Mouse (Mus musculus) forebrain, embryonic 10.5 days (tissue): ENCODE data around the gene Tenm4. TPM values are rescaled to one million over a fixed set of nuclear protein-coding genes. Genes with fewer than 3 reads are reported as not detected.

Experiments used
- DNase-seq: peaks from one replicate; pipeline ENCODE4 v3.0.0-alpha.2; 2017; ENCODE audit warnings: low spot score; ENCODE audit errors: extremely low spot score
- H3K27ac ChIP-seq: fragments of 300-500 bp; sonication (generic); 2 replicates; pipeline ENCODE4 v1.5.1; 2016; ENCODE audit warnings: mild to moderate bottlenecking
- H3K27me3 ChIP-seq: fragments of 300-500 bp; sonication (generic); 2 replicates; pipeline ENCODE4 v1.6.1; 2016; ENCODE audit warnings: mild to moderate bottlenecking; ENCODE audit not compliant: poor library complexity, severe bottlenecking
- H3K36me3 ChIP-seq: fragments of 300-500 bp; sonication (generic); replicated peaks from 2 replicates; pipeline ENCODE4 v1.6.1; 2016; ENCODE audit warnings: mild to moderate bottlenecking, moderate library complexity
- H3K4me1 ChIP-seq: fragments of 300-500 bp; sonication (generic); 2 replicates; pipeline ENCODE4 v1.6.1; 2016
- H3K4me3 ChIP-seq: fragments of 300-500 bp; sonication (generic); 2 replicates; pipeline ENCODE4 v1.5.1; 2016; ENCODE audit warnings: mild to moderate bottlenecking, moderate library complexity
- H3K9me3 ChIP-seq: fragments of 300-500 bp; sonication (generic); 2 replicates; pipeline ENCODE4 v1.6.1; 2016; ENCODE audit warnings: mild to moderate bottlenecking, moderate library complexity
- WGBS: fragments of 180-500 bp; shearing (Covaris S2); methylation state at CpG from one replicate; pipeline ENCODE4 v1.1.7; 2016; 5-methylcytosine and 5-hydroxymethylcytosine counted together
- polyA plus RNA-seq: library from polyadenylated mRNA; unstranded; fragments of >200 nt; fragmentation: Nextera tagmentation; extraction: Ambion mirVana; gene quantifications from 2 replicates; pipeline ENCODE4 v1.2.1, GENCODE M21; 2016

Gene Tenm4
- polyA plus RNA-seq, 1 experiment from 2014 or later: 27.9 TPM

DNA sequence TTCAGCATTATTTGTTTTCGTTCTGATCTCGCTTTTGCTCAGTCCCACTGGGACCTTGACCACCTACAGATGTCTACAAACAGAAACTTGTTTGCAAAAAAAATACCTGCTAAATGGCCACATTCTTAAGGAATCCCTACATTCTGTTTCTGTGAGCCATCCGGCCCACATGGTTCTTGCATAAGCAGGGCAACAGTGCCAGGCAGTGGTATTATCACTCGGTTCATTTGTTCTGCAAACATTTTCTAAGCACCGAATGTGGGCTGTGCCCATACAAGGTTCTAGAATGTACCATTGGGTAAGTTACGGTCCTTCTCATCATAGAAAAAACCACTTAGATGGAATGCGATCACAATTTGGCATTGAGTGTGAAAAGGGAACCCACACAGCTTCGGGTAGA lies 274.7 kb downstream of the Tenm4 start:
- 0 out of 2 replicates have a peak, but pooled peaks cover 4% of the 10 kb centered on the region for H3K4me1 ChIP-seq

DNA sequence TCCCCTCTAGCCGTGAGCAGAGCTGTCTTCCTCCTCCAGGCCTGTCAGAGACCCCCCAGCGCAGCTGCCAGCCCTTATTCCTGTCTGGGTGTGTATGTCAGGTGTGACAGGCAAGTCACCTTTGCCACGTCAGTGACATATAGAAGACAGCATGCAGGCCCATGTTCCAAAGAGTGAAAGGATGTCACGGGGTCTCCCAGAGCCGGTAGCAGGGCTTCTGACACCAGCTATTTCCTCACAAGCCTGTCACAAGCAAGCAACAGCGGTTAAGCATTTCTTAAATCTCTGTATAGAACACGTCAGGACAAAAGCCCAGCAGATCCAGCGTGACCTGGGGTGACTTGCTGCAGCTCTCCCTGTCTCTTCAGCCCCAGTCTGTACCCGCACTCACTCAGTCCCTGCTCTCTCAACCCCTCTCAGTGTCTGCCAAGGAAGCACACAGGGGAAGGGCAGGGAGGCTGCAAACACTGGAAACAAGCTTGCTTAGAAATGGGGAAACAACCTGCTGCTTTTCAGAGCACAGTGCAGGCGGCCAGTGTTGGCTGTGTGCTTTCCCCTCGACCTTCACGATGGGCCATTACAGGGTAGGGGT lies 276.9 kb downstream of the Tenm4 start:
- 0 out of 2 replicates have a peak overlapping the region, but pooled peaks have one; percentile 4 for H3K27ac ChIP-seq
- 86% methylated on average over 12 of the region's 12 CpGs for WGBS

More for the DNA sequence above, 274.7 kb downstream of the Tenm4 start:
- WGBS: 94% methylated on average over 8 of the region's 8 CpGs
- H3K27me3 ChIP-seq: no peaks in the 10 kb centered on the region
- H3K27ac ChIP-seq: no peak overlapping the region
- H3K9me3 ChIP-seq: no peaks in the 10 kb centered on the region
- no peak overlapping the region for H3K4me3 ChIP-seq
- H3K36me3 ChIP-seq: no peaks in the 10 kb centered on the region
- no peak for DNase-seq

GRCm38 (mm10) chr7:96455957-96456356 lies 284.9 kb downstream of the Tenm4 start:
- H3K36me3 ChIP-seq: no peaks in the 10 kb centered on the region
- peaks cover 28% of the 10 kb centered on the region for H3K4me1 ChIP-seq
- whole genome bisulfite sequencing: 53% methylated on average over 2 of the region's 2 CpGs
- H3K4me3 ChIP-seq: no peak overlapping the region
- no peaks in the 10 kb centered on the region for H3K9me3 ChIP-seq
- DNase-seq: no peak
- H3K27me3 ChIP-seq: no peaks in the 10 kb centered on the region
- H3K27ac ChIP-seq: no peak overlapping the region

More for the DNA sequence above, 276.9 kb downstream of the Tenm4 start:
- no peak for DNase-seq
- Histone ChIP-seq H3K27me3 (no peaks in the 10 kb centered on the region), H3K9me3 (no peaks in the 10 kb centered on the region), H3K4me3 (no peak overlapping the region), H3K36me3 (no peaks in the 10 kb centered on the region), H3K4me1 (0 out of 2 replicates have a peak, but pooled peaks cover 4% of the 10 kb centered on the region)

DNA sequence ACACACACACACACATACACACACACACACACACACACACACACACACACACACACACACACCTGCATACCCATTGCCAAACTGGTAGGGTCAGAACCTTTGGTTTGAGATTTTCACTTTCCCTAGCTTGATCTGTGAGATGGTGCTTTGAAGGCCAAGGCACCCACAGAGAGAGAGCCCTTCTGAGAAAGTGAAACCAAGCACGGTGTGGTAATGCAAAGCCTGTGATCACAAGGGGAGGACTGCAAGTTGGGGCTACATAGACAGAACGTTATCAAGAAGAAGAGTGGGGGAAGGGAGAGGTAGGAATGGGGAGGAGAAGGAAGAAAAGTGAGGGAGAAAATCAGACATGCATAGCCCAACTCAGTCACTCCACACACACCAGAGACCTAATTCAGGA lies 285.6 kb downstream of the Tenm4 start:
- Histone ChIP-seq H3K9me3 (no peaks in the 10 kb centered on the region), H3K4me3 (no peak overlapping the region), H3K27ac (no peak overlapping the region), H3K27me3 (no peaks in the 10 kb centered on the region), H3K4me1 (peaks cover 28% of the 10 kb centered on the region), H3K36me3 (no peaks in the 10 kb centered on the region)
- WGBS: 78% methylated on average over 2 of the region's 2 CpGs
- no peak for DNase-seq

- no peak overlapping the region for H3K27ac ChIP-seq
- DNase-seq: no peak
- no peaks in the 10 kb centered on the region for H3K9me3 ChIP-seq
- 88% methylated on average over 2 of the region's 2 CpGs for WGBS
- H3K4me3 ChIP-seq: no peak overlapping the region
- no peaks in the 10 kb centered on the region for H3K27me3 ChIP-seq
- H3K4me1 ChIP-seq: peaks cover 28% of the 10 kb centered on the region
- H3K36me3 ChIP-seq: no peaks in the 10 kb centered on the region
These were observed 286.8 kb downstream of the Tenm4 start for GRCm38 (mm10) chr7:96457891-96458290.

GRCm38 (mm10) chr7:96458992-96459391 lies 287.9 kb downstream of the Tenm4 start:
- H3K4me3 ChIP-seq: no peak overlapping the region
- no peaks in the 10 kb centered on the region for H3K36me3 ChIP-seq
- no peaks in the 10 kb centered on the region for H3K27me3 ChIP-seq
- no peaks in the 10 kb centered on the region for H3K9me3 ChIP-seq
- H3K27ac ChIP-seq: no peak overlapping the region
- 87% methylated on average over 6 of the region's 6 CpGs for WGBS
- no peak for DNase-seq
- peaks cover 28% of the 10 kb centered on the region for H3K4me1 ChIP-seq

DNA sequence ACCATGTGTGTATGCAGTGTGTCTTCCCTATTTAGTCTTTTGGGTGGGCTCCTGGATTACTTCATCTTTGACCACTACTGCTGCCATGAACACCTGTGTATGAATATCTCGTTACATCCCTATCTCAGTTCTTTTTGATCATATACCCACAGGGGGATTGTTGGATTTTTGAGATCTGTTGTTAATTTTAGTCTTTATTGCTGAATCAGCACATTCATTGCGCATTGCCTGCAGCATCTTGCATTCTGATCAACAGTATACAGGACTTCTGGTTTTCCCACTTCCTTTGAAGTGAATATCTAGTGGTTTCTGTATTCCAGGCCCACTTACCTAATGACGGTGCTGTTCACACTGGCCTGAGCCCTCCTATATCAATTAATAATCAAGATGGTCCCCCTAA lies 295.7 kb downstream of the Tenm4 start:
- DNase-seq: no peak
- no peak overlapping the region for H3K4me3 ChIP-seq
- 92% methylated on average over 3 of the region's 3 CpGs for WGBS
- no peaks in the 10 kb centered on the region for H3K27me3 ChIP-seq
- H3K27ac ChIP-seq: no peak overlapping the region
- no peaks in the 10 kb centered on the region for H3K4me1 ChIP-seq
- H3K36me3 ChIP-seq: no peaks in the 10 kb centered on the region
- H3K9me3 ChIP-seq: no peaks in the 10 kb centered on the region

DNA sequence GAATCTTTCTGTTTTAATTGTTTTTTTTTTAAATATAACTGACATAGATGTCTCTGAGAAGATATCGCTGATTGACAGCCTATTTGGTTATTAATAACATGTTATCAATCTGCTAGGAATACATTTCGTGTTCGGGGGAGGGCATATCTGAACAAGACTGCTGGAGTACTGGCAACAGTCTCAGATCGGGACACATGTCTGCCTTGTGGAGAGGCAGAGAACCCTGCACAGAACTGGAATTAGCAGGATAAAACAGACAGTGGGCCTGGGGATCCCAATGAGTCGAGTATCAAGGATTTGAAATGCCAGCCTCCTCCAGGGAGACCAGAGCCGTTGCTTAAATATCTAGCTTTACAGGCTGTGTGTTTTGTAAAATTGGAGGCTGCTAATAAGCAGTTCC lies 299.8 kb downstream of the Tenm4 start:
- no peaks in the 10 kb centered on the region for H3K27me3 ChIP-seq
- H3K27ac ChIP-seq: no peak overlapping the region
- no peaks in the 10 kb centered on the region for H3K9me3 ChIP-seq
- WGBS: 88% methylated on average over 6 of the region's 6 CpGs
- no peaks in the 10 kb centered on the region for H3K36me3 ChIP-seq
- no peak overlapping the region for H3K4me3 ChIP-seq
- no peak for DNase-seq
- H3K4me1 ChIP-seq: no peaks in the 10 kb centered on the region

DNA sequence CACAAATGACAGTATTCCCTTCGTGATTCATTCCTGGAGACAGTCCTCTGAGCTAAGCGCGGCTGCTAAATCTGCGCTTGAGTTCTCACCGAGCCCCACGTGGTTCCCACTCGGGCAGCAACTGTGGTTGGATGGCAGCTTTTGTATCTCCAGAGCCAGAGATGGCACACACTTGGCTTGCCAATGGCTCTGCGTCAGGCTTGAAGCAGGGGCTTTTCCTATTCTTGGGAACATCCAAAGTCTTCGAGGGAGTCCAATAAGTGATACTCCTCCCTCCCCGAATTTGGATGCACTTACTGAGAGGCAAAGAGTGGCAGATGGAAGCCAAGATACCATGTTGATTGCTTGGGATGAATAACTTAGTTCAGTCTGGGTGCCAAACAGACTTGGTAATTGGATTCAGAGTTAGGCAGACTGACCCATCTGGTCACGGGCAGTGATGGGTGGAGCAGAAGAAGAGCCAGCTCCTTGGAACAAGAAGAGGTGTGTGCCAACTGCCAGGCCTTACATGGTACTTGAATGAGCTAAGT lies 303.6 kb downstream of the Tenm4 start:
- H3K9me3 ChIP-seq: no peaks in the 10 kb centered on the region
- no peak overlapping the region for H3K27ac ChIP-seq
- no peaks in the 10 kb centered on the region for H3K27me3 ChIP-seq
- no peaks in the 10 kb centered on the region for H3K4me1 ChIP-seq
- H3K4me3 ChIP-seq: no peak overlapping the region
- WGBS: 92% methylated on average over 11 of the region's 11 CpGs
- DNase-seq: no peak
- no peaks in the 10 kb centered on the region for H3K36me3 ChIP-seq

- H3K4me3 ChIP-seq: no peak overlapping the region
- no peaks in the 10 kb centered on the region for H3K36me3 ChIP-seq
- no peak for DNase-seq
- WGBS: 87% methylated on average over 6 of the region's 6 CpGs
- no peaks in the 10 kb centered on the region for H3K9me3 ChIP-seq
- no peak overlapping the region for H3K27ac ChIP-seq
- H3K27me3 ChIP-seq: no peaks in the 10 kb centered on the region
- peaks cover 4% of the 10 kb centered on the region; the same call in 1 of the 2 replicates for H3K4me1 ChIP-seq
These were observed 306.1 kb downstream of the Tenm4 start for GRCm38 (mm10) chr7:96476987-96477613.

DNA sequence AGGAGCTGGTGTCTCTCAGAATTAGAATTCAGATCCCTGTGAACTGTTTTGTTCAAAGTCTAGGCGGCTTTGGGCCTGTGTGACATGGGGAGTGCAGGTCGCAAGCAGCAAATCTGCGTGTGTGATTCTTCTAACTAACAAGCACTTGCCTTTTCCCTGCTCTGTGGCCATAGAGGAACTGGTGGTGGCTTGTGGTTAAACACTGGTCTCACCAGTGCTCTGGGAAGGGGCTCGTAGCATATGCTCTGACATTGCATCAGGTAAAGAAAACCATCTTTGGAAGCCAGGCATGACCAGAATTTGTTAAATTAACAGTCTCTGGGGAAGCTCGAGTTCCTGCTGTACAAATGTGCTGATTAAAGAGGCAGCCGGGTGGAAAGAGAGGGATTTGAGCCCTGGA lies 308.1 kb downstream of the Tenm4 start:
- Histone ChIP-seq H3K36me3 (no peaks in the 10 kb centered on the region), H3K4me3 (no peak overlapping the region), H3K9me3 (no peaks in the 10 kb centered on the region), H3K27ac (no peak overlapping the region), H3K27me3 (no peaks in the 10 kb centered on the region), H3K4me1 (peaks cover 18% of the 10 kb centered on the region)
- no peak for DNase-seq
- 92% methylated on average over 6 of the region's 6 CpGs for WGBS

DNA sequence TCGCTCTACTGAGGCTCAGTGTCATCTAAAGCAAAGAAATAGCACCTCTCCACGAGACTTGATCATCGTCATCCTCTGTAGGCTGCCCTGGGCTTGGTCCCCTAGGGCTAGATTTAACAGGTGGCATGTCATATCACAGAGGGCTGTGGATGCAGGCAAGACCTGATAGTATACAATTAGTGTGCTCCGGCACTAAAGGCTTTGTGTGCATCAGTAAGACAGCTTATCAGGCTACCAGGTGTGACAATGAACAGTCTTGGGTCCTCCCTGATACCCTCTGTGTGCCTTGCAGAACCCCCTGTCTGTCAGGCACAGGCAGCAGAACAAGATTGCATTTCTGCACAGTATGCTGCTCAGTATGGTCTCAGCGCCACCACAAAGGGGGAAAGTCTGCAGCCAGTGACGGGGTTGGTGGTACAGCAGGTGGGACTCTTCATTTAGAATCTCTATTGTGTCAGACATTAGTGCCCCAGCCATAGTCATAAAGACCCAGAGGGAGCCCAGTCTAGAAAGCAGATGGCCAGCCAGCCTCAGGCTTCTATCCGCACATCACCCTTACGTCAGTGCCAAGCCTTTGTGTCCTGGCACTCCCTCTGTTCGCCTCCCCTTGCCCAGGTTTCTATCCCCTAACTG lies 309.4 kb downstream of the Tenm4 start:
- WGBS: 86% methylated on average over 9 of the region's 9 CpGs
- Histone ChIP-seq H3K27ac (no peak overlapping the region), H3K27me3 (no peaks in the 10 kb centered on the region), H3K36me3 (no peaks in the 10 kb centered on the region), H3K9me3 (no peaks in the 10 kb centered on the region), H3K4me1 (peaks cover 18% of the 10 kb centered on the region), H3K4me3 (no peak overlapping the region)
- no peak for DNase-seq

- 86% methylated on average over 8 of the region's 8 CpGs for WGBS
- Histone ChIP-seq H3K27ac (no peak overlapping the region), H3K4me1 (peaks cover 18% of the 10 kb centered on the region), H3K9me3 (no peaks in the 10 kb centered on the region), H3K4me3 (no peak overlapping the region), H3K36me3 (no peaks in the 10 kb centered on the region), H3K27me3 (no peaks in the 10 kb centered on the region)
- DNase-seq: no peak
These were observed 311.9 kb downstream of the Tenm4 start for GRCm38 (mm10) chr7:96482953-96483352.
